Mouse (Mus musculus): Measurements from ENCODE around the gene Cdc42se1. TPM values are rescaled to one million over a fixed set of nuclear protein-coding genes. Genes with fewer than 3 reads are reported as not detected.

Cdc42se1 gene
- polyA plus RNA-seq, 1 experiment: 71.7 TPM

DNA sequence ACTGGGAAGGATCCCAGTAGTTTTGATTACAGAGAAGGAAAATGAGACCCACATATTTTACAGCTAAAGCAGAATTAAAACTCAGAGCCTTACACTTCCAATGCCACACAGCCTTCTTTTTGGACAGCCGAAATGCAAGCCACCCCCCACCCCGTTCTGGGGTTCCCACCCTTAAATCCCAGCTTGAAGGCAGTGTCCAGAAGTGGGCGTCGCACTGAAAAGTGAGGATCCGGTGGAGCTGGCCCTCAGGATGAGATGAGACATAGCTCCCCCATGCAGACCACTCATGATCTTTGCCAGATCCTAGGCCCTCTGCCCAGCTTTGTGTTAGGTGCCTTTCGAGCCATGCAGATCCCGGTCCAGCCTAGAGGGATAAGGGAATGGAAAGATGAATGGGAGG is 13.0 kb downstream of the Cdc42se1 start, which contains the start of gene Gm128:
TSS of gene Gm128 (minus strand) at position 101 of the 400 bp plus-strand sequence.
- Histone ChIP-seq H3K4me1 (ENCODE audit: control insufficient read depth, insufficient read depth, low read length) (no peaks in the 10 kb centered on the region; the same call in 1 of the 2 replicates), H3K4me3 (replicated peaks; ENCODE audit: extremely low read depth, low read depth, low read length) (no peak within 1 kb of the TSS)
- TF ChIP-seq POLR2A (IDR thresholded peaks at IDR 0.05; ENCODE audit: borderline replicate concordance, extremely low read depth, low read depth, low read length): no peak
- TF ChIP-seq CTCF (IDR thresholded peaks at IDR 0.05; ENCODE audit: insufficient read depth, low read length): no peak
- DNase-seq: no peak
- 72% methylated on average over 7 of the region's 7 CpGs for WGBS

GRCm38 (mm10) chr3:95243086-95243485 is 14.6 kb downstream of the Cdc42se1 start:
- WGBS: 72% methylated on average over 2 of the region's 2 CpGs
- no peak for TF ChIP-seq POLR2A (IDR thresholded peaks at IDR 0.05; ENCODE audit: borderline replicate concordance, extremely low read depth, low read depth, low read length)
- TF ChIP-seq CTCF (IDR thresholded peaks at IDR 0.05; ENCODE audit: insufficient read depth, low read length): no peak
- Histone ChIP-seq H3K4me1 (ENCODE audit: control insufficient read depth, insufficient read depth, low read length) (no peaks in the 10 kb centered on the region; the same call in 1 of the 2 replicates), H3K4me3 (replicated peaks; ENCODE audit: extremely low read depth, low read depth, low read length) (no peak overlapping the region)
- no peak for DNase-seq

DNA sequence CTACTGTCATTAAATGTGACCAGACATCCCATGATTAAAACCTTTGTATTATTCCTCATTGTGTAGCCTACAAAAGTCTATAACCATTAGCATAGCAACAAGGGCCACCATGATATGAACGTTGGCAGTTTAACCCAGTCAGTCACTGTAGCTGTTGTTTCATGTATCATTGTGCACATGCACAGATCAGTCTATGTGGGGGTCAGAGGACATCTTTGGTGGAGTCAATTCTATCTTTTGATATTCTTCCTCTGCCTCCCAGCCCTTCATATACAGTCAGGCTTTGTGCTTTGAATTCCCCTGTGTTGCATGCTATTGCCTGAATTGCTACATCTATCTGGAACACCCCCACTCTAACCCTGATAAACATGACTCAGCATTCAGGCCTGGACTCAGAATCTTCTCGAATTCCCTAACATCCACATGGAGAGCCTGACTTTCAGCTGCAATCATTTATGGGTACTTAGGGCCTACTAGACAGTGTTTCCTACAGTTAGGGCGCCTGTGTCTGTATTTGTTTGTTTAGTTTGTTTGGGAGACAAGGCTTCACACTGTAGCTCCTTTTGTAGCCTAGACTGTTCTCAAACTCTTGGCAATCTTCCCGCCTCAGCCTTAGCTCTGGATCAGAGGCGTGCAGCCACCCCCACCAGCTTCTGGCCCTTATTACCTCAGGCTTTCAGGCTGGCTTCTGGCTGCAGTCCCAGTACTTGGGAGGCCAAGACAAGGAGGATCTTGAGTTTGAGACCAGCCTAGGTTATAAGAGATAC is 18.1 kb downstream of the Cdc42se1 start:
- 59% methylated on average over 5 of the region's 5 CpGs for WGBS
- no peak overlapping the region for H3K4me3 ChIP-seq (replicated peaks; ENCODE audit: extremely low read depth, low read depth, low read length)
- TF ChIP-seq CTCF (IDR thresholded peaks at IDR 0.05; ENCODE audit: insufficient read depth, low read length) (no peak), POLR2A (IDR thresholded peaks at IDR 0.05; ENCODE audit: borderline replicate concordance, extremely low read depth, low read depth, low read length) (no peak)
- no peaks in the 10 kb centered on the region for H3K4me1 ChIP-seq (ENCODE audit: control insufficient read depth, insufficient read depth, low read length)
- no peak for DNase-seq

GRCm38 (mm10) chr3:95247660-95248336 is 19.3 kb downstream of the Cdc42se1 start:
- Histone ChIP-seq H3K4me1 (ENCODE audit: control insufficient read depth, insufficient read depth, low read length) (no peaks in the 10 kb centered on the region), H3K4me3 (replicated peaks; ENCODE audit: extremely low read depth, low read depth, low read length) (no peak overlapping the region)
- 59% methylated on average over 1 of the region's 1 CpGs for WGBS
- TF ChIP-seq POLR2A (IDR thresholded peaks at IDR 0.05; ENCODE audit: borderline replicate concordance, extremely low read depth, low read depth, low read length) (no peak), CTCF (IDR thresholded peaks at IDR 0.05; ENCODE audit: insufficient read depth, low read length) (no peak)
- DNase-seq: no peak

DNA sequence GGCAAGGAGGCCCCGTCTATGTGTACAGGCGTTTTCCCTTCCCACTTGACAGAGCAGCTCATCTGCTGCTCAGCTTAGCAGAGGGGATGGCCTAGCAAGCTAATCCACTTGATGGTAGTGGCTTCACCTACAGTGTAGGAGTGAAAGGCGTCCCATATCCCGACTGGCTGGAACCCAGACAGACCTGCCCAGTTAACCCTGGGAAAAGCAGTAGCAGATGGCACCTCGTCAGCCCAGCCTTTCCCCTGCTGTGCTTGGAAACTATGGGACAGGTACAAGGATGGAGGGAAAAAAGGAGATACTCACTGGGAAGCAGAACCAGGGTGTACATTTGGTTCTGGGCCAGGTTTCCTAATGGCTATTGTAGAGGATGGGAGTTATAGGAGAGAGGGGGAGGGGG is 21.8 kb downstream of the Cdc42se1 start:
- no peaks in the 10 kb centered on the region for H3K4me1 ChIP-seq (ENCODE audit: control insufficient read depth, insufficient read depth, low read length)
- WGBS: 67% methylated on average over 5 of the region's 5 CpGs
- TF ChIP-seq CTCF (IDR thresholded peaks at IDR 0.05; ENCODE audit: insufficient read depth, low read length) (no peak), POLR2A (IDR thresholded peaks at IDR 0.05; ENCODE audit: borderline replicate concordance, extremely low read depth, low read depth, low read length) (no peak)
- DNase-seq: no peak
- no peak overlapping the region for H3K4me3 ChIP-seq (replicated peaks; ENCODE audit: extremely low read depth, low read depth, low read length)

GRCm38 (mm10) chr3:95250783-95251424 is 22.4 kb downstream of the Cdc42se1 start, which contains the start of gene Bnipl:
Gene Bnipl, minus strand, starts transcription at chr3:95251193.
- TF ChIP-seq POLR2A (IDR thresholded peaks at IDR 0.05; ENCODE audit: borderline replicate concordance, extremely low read depth, low read depth, low read length) (no peak), CTCF (IDR thresholded peaks at IDR 0.05; ENCODE audit: insufficient read depth, low read length) (no peak)
- H3K4me3 ChIP-seq (replicated peaks; ENCODE audit: extremely low read depth, low read depth, low read length): no peak within 1 kb of the TSS
- 42% methylated on average over 7 of the region's 7 CpGs for WGBS
- no peak for DNase-seq
- no peaks in the 10 kb centered on the region for H3K4me1 ChIP-seq (ENCODE audit: control insufficient read depth, insufficient read depth, low read length)

GRCm38 (mm10) chr3:95256931-95257330 is 28.4 kb downstream of the Cdc42se1 start:
- H3K4me1 ChIP-seq (ENCODE audit: control insufficient read depth, insufficient read depth, low read length): no peaks in the 10 kb centered on the region
- TF ChIP-seq POLR2A (IDR thresholded peaks at IDR 0.05; ENCODE audit: borderline replicate concordance, extremely low read depth, low read depth, low read length) (no peak), CTCF (IDR thresholded peaks at IDR 0.05; ENCODE audit: insufficient read depth, low read length) (no peak)
- DNase-seq: no peak
- H3K4me3 ChIP-seq (replicated peaks; ENCODE audit: extremely low read depth, low read depth, low read length): no peak overlapping the region
- WGBS: 88% methylated on average over 5 of the region's 5 CpGs

DNA sequence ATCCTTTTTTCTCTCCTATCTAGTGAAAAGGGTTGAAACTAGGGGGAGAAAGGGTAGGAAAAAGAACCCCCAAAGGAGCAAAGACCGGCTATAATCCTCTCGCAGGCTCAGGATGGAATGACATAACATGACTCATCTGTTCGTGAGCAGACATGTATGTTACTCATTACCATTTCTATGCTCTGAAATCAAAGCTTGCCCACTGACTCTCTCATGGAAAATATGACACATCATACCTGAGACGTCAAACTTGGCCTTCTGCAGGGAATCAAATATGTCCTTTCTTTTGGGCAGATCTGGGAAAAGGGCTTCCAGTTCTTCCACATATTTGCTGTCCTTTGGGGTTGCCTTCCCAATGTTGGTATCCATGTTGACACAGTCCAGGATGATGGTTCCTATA is 33.4 kb downstream of the Cdc42se1 start:
- TF ChIP-seq POLR2A (IDR thresholded peaks at IDR 0.05; ENCODE audit: borderline replicate concordance, extremely low read depth, low read depth, low read length) (no peak), CTCF (IDR thresholded peaks at IDR 0.05; ENCODE audit: insufficient read depth, low read length) (no peak)
- Histone ChIP-seq H3K4me3 (replicated peaks; ENCODE audit: extremely low read depth, low read depth, low read length) (no peak overlapping the region), H3K4me1 (ENCODE audit: control insufficient read depth, insufficient read depth, low read length) (peaks cover 2% of the 10 kb centered on the region; the same call in 1 of the 2 replicates)
- DNase-seq: no peak
- WGBS: 89% methylated on average over 4 of the region's 4 CpGs

- TF ChIP-seq POLR2A (IDR thresholded peaks at IDR 0.05; ENCODE audit: borderline replicate concordance, extremely low read depth, low read depth, low read length) (no peak), CTCF (IDR thresholded peaks at IDR 0.05; ENCODE audit: insufficient read depth, low read length) (peak; percentile 86)
- DNase-seq: peak; percentile 75
- WGBS: 36% methylated on average over 11 of the region's 11 CpGs
- H3K4me1 ChIP-seq (ENCODE audit: control insufficient read depth, insufficient read depth, low read length): peaks cover 2% of the 10 kb centered on the region; the same call in 1 of the 2 replicates
- no peak overlapping the region for H3K4me3 ChIP-seq (replicated peaks; ENCODE audit: extremely low read depth, low read depth, low read length)
Observed at GRCm38 (mm10) chr3:95263089-95263739, 34.7 kb downstream of the Cdc42se1 start.
